Mouse (Mus musculus) intestine, postnatal 0 days (tissue): ENCODE measurements at regions not wholly inside any gene's neighbourhood (a gene's known extent, or its start where the extent isn't known, plus 50 kb on each side); places are given as distances from the start of the nearest gene placed in this dataset.

Source experiments
- ATAC-seq: fragments of 200-750 bp; cut with Nextera tagmentation; 2 replicates; pipeline ENCODE4 v1.8.0; 2017; ENCODE audit warnings: mild to moderate bottlenecking, moderate TSS enrichment, moderate library complexity
- H3K27ac ChIP-seq: fragments of 300-500 bp; sonication (generic); 2 replicates; pipeline ENCODE4 v1.5.1; 2014; ENCODE audit warnings: mild to moderate bottlenecking, low read depth, low read length, moderate library complexity
- H3K27me3 ChIP-seq: fragments of 300-500 bp; sonication (generic); replicated peaks from 2 replicates; pipeline ENCODE4 v1.6.1; 2014; ENCODE audit warnings: low read length, mixed read lengths; ENCODE audit not compliant: control insufficient read depth, insufficient read depth
- H3K36me3 ChIP-seq: fragments of 300-500 bp; sonication (generic); 2 replicates; pipeline ENCODE4 v1.6.1; 2014; ENCODE audit warnings: mild to moderate bottlenecking, moderate library complexity; ENCODE audit not compliant: control insufficient read depth, insufficient read depth
- H3K4me1 ChIP-seq: fragments of 300-500 bp; sonication (generic); replicated peaks from 2 replicates; pipeline ENCODE4 v1.6.1; 2014; ENCODE audit warnings: antibody characterized with exemption, low read length, mixed read lengths; ENCODE audit not compliant: control insufficient read depth, insufficient read depth
- H3K4me2 ChIP-seq: fragments of 300-500 bp; sonication (generic); replicated peaks from 2 replicates; pipeline ENCODE4 v1.6.1; 2014; ENCODE audit warnings: low read depth, mild to moderate bottlenecking, moderate library complexity
- H3K4me3 ChIP-seq: fragments of 300-500 bp; sonication (generic); 2 replicates; pipeline ENCODE4 v1.5.1; 2014; ENCODE audit warnings: low read depth, low read length
- H3K9ac ChIP-seq: fragments of 300-500 bp; sonication (generic); 2 replicates; pipeline ENCODE4 v1.6.1; 2014; ENCODE audit warnings: mild to moderate bottlenecking, low read depth, low read length
- H3K9me3 ChIP-seq: fragments of 300-500 bp; sonication (generic); 2 replicates; pipeline ENCODE4 v1.6.1; 2016; ENCODE audit warnings: mixed run types; ENCODE audit not compliant: control insufficient read depth
- CTCF ChIP-seq: sonication (generic); IDR thresholded peaks from 2 replicates; pipeline ENCODE4 v1.5.1; 2016; ENCODE audit warnings: low read depth, mild to moderate bottlenecking, control low read depth, antibody characterized with exemption, moderate library complexity
- WGBS: fragments of 180-500 bp; shearing (Covaris S2); extraction: QIAGEN DNeasy Blood & Tissue Kit; methylation state at CpG from one replicate; pipeline ENCODE4 v1.1.7; 2014; 5-methylcytosine and 5-hydroxymethylcytosine counted together

- no peaks in the 10 kb centered on the region for H3K27me3 ChIP-seq
- H3K4me1 ChIP-seq = no peaks in the 10 kb centered on the region
- TF ChIP-seq CTCF = no peak
- ATAC-seq = no peak
- H3K27ac ChIP-seq = no peak overlapping the region
- no peak overlapping the region for H3K4me2 ChIP-seq
- no peaks in the 10 kb centered on the region for H3K36me3 ChIP-seq
- H3K9ac ChIP-seq = no peak overlapping the region
- no peak overlapping the region for H3K4me3 ChIP-seq
- H3K9me3 ChIP-seq = no peaks in the 10 kb centered on the region
- WGBS = 61% methylated on average over 1 of the region's 1 CpGs
Measured at GRCm38 (mm10) chr13:5519600-5519999, 341.7 kb upstream of the Klf6 start.

GRCm38 (mm10) chr13:5527400-5527799 lies 333.9 kb upstream of the Klf6 start:
- TF ChIP-seq CTCF = no peak
- peak; percentile 98 for ATAC-seq
- H3K4me3 ChIP-seq = no peak overlapping the region
- H3K4me2 ChIP-seq = no peak overlapping the region
- no peaks in the 10 kb centered on the region for H3K36me3 ChIP-seq
- H3K9me3 ChIP-seq = no peaks in the 10 kb centered on the region
- H3K27ac ChIP-seq = peak overlapping the region; percentile 64; the same call in 1 of the 2 replicates
- no peaks in the 10 kb centered on the region for H3K4me1 ChIP-seq
- H3K27me3 ChIP-seq = no peaks in the 10 kb centered on the region
- 68% methylated on average over 1 of the region's 1 CpGs for WGBS
- H3K9ac ChIP-seq = no peak overlapping the region

- 59% methylated on average over 1 of the region's 1 CpGs for WGBS
- no peaks in the 10 kb centered on the region for H3K4me1 ChIP-seq
- ATAC-seq = no peak
- H3K27me3 ChIP-seq = no peaks in the 10 kb centered on the region
- no peak overlapping the region for H3K4me2 ChIP-seq
- TF ChIP-seq CTCF = no peak
- H3K9ac ChIP-seq = no peak overlapping the region
- H3K9me3 ChIP-seq = no peaks in the 10 kb centered on the region
- no peak overlapping the region for H3K4me3 ChIP-seq
- H3K27ac ChIP-seq = no peak overlapping the region
- H3K36me3 ChIP-seq = no peaks in the 10 kb centered on the region
Measured at GRCm38 (mm10) chr13:5540321-5540720, 321.0 kb upstream of the Klf6 start.

GRCm38 (mm10) chr13:5545521-5545920 lies 315.8 kb upstream of the Klf6 start:
- Histone ChIP-seq H3K4me1 (no peaks in the 10 kb centered on the region), H3K27me3 (no peaks in the 10 kb centered on the region), H3K9me3 (no peaks in the 10 kb centered on the region), H3K4me3 (no peak overlapping the region), H3K9ac (no peak overlapping the region), H3K27ac (no peak overlapping the region), H3K36me3 (no peaks in the 10 kb centered on the region), H3K4me2 (no peak overlapping the region)
- no peak for TF ChIP-seq CTCF
- ATAC-seq = no peak

GRCm38 (mm10) chr13:5546011-5546410 lies 315.3 kb upstream of the Klf6 start:
- no peaks in the 10 kb centered on the region for H3K36me3 ChIP-seq
- no peak overlapping the region for H3K4me3 ChIP-seq
- H3K9me3 ChIP-seq = no peaks in the 10 kb centered on the region
- no peak overlapping the region for H3K27ac ChIP-seq
- ATAC-seq = no peak
- no peaks in the 10 kb centered on the region for H3K27me3 ChIP-seq
- no peak for TF ChIP-seq CTCF
- no peak overlapping the region for H3K4me2 ChIP-seq
- H3K4me1 ChIP-seq = no peaks in the 10 kb centered on the region
- 83% methylated on average over 2 of the region's 2 CpGs for WGBS
- H3K9ac ChIP-seq = no peak overlapping the region

- Histone ChIP-seq H3K9ac (no peak overlapping the region), H3K4me2 (no peak overlapping the region), H3K4me3 (no peak overlapping the region), H3K36me3 (no peaks in the 10 kb centered on the region), H3K9me3 (no peaks in the 10 kb centered on the region), H3K27ac (no peak overlapping the region), H3K27me3 (no peaks in the 10 kb centered on the region), H3K4me1 (no peaks in the 10 kb centered on the region)
- no peak for TF ChIP-seq CTCF
- 39% methylated on average over 1 of the region's 1 CpGs for WGBS
- ATAC-seq = no peak
Measured at GRCm38 (mm10) chr13:5546937-5547336, 314.3 kb upstream of the Klf6 start.

- Histone ChIP-seq H3K4me1 (no peaks in the 10 kb centered on the region), H3K9ac (no peak overlapping the region), H3K36me3 (no peaks in the 10 kb centered on the region), H3K27me3 (no peaks in the 10 kb centered on the region), H3K27ac (no peak overlapping the region), H3K4me2 (no peak overlapping the region), H3K4me3 (no peak overlapping the region), H3K9me3 (no peaks in the 10 kb centered on the region)
- peak; percentile 83 for ATAC-seq
- TF ChIP-seq CTCF = no peak
- 84% methylated on average over 1 of the region's 1 CpGs for WGBS
Measured at GRCm38 (mm10) chr13:5548768-5549167, 312.5 kb upstream of the Klf6 start.
